Mouse (Mus musculus) stomach, postnatal 0 days (tissue): Measurements from ENCODE around the gene Cela3b.

ENCODE experiments used
- CTCF ChIP-seq: IDR thresholded peaks from 2 replicates; pipeline ENCODE4 v1.5.1; 2016; ENCODE audit warnings: antibody characterized with exemption, low read depth, mild to moderate bottlenecking, moderate library complexity
- EP300 ChIP-seq: optimal IDR thresholded peaks from 2 replicates; pipeline ENCODE3; 2016; ENCODE audit warnings: antibody characterized with exemption

DNA sequence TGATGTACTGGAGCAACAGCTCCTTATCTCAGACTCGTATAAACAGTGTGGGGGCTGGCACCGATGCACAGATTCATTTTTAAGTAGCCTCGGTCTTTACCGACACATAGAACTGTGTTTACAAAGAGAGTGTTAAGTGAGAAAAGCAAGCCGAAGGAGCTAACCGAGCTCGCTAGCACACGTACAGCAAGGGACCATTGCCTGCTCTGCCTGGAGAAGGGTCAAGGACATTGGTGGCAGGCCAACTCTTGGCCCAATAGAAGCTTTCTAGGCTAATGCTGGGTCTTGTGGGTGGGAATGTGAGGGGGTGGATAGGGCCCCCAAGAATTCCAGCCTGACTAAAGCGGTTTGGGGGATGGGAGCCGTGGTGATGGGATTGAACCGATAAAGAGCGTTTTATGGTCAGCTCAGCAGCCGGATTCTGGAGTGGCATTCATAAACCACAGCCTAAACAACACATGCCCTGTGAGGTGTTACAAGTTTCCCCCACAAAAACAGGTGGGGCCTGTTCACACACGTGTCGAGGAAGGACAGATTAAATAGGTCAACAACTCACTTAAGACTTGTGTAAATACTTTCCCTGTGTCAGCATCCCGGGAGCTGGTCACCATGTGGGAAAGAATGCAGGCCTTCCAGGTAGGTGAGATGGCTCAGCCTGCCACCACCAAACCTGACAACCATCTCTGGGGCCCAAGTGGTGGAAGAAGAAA is 31.8 kb upstream of the Cela3b start:
- TF ChIP-seq EP300 (no peak), CTCF (no peak)
